Mouse (Mus musculus): ENCODE data around the gene Slc17a7. TPM values are rescaled to one million over a fixed set of nuclear protein-coding genes. Genes with fewer than 3 reads are reported as not detected.
A peak's percentile ranks its signal among the peaks of the same experiment; 100 is the strongest.

Slc17a7 gene
- polyA plus RNA-seq, 1 experiment: 6.7 TPM

- no peak for DNase-seq (ENCODE audit: low read depth)
Observed at GRCm38 (mm10) chr7:45213708-45214107, 50.0 kb downstream of the Slc17a7 start.

GRCm38 (mm10) chr7:45215673-45216441 lies 52.1 kb downstream of the Slc17a7 start, which contains the start of gene Tead2:
TSS of gene Tead2 (plus strand) at chr7:45215753.
- TF ChIP-seq POLR2A (IDR thresholded peaks at IDR 0.05; ENCODE audit: borderline replicate concordance, extremely low read depth, insufficient read depth, insufficient read length, poor library complexity, severe bottlenecking): peak; percentile 60; the same call in 1 of the 2 replicates
- TF ChIP-seq CTCF (IDR thresholded peaks at IDR 0.05; ENCODE audit: borderline replicate concordance, extremely low read depth, insufficient read depth, insufficient read length): no peak
- peak; percentile 71 for DNase-seq (ENCODE audit: low read depth)

More at GRCm38 (mm10) chr7:45213708-45214107, 50.0 kb downstream of the Slc17a7 start:
- no peak for TF ChIP-seq POLR2A (IDR thresholded peaks at IDR 0.05; ENCODE audit: borderline replicate concordance, extremely low read depth, insufficient read depth, insufficient read length, poor library complexity, severe bottlenecking)
- TF ChIP-seq CTCF (IDR thresholded peaks at IDR 0.05; ENCODE audit: borderline replicate concordance, extremely low read depth, insufficient read depth, insufficient read length): no peak

GRCm38 (mm10) chr7:45216442-45217183 lies 52.9 kb downstream of the Slc17a7 start:
- DNase-seq (ENCODE audit: low read depth): peak; percentile 97
- TF ChIP-seq CTCF (IDR thresholded peaks at IDR 0.05; ENCODE audit: borderline replicate concordance, extremely low read depth, insufficient read depth, insufficient read length): no peak
- 0 out of 2 replicates have a peak, but pooled peaks have one; percentile 21 for TF ChIP-seq POLR2A (IDR thresholded peaks at IDR 0.05; ENCODE audit: borderline replicate concordance, extremely low read depth, insufficient read depth, insufficient read length, poor library complexity, severe bottlenecking)

DNA sequence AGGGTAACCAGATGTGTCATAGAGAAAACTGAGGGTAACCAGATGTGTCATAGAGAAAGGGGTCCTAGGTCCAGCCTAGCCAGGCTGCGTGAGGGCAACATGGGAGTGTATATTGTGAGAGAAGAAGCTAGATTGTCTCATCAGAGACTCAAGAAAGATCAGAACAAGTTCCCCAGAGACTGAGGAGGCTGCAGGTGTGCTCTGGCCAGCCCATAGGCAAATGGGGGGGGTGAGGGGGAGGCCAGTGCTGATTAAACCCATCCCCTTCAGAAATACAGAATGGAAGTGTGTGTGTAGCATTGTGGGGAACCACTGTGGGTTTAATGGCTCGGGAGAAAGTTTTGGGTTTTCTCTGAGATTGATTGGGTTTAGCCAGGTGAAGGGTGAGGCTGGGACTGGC lies 57.9 kb downstream of the Slc17a7 start:
- TF ChIP-seq CTCF (IDR thresholded peaks at IDR 0.05; ENCODE audit: borderline replicate concordance, extremely low read depth, insufficient read depth, insufficient read length) (no peak), POLR2A (IDR thresholded peaks at IDR 0.05; ENCODE audit: borderline replicate concordance, extremely low read depth, insufficient read depth, insufficient read length, poor library complexity, severe bottlenecking) (no peak)

DNA sequence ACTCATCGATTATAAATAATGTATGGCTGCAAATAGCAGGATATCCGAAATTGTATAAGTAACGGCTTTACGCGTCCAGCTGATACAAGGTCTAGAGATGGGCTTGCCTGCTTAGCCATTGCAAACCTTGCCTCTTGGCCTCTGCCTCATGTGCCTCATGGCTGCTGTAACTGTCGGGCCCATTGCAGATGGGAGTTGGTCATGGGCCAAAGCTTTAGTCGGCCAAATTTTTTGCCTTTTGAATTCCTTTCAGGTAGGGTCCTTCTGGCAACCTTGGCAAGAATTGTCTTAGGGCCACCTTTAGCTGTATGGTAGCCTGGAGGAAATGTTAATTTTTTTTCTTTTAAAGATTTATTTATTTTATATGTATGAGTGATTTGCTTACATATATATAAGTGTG lies 61.1 kb downstream of the Slc17a7 start:
- TF ChIP-seq CTCF (IDR thresholded peaks at IDR 0.05; ENCODE audit: borderline replicate concordance, extremely low read depth, insufficient read depth, insufficient read length) (no peak), POLR2A (IDR thresholded peaks at IDR 0.05; ENCODE audit: borderline replicate concordance, extremely low read depth, insufficient read depth, insufficient read length, poor library complexity, severe bottlenecking) (no peak)

More for the DNA sequence above, 57.9 kb downstream of the Slc17a7 start:
- no peak for DNase-seq (ENCODE audit: low read depth)

More for the DNA sequence above, 61.1 kb downstream of the Slc17a7 start:
- no peak for DNase-seq (ENCODE audit: low read depth)

Other genes starting within 250 kb of the Slc17a7 start
- 165 and 185 TPM in 2 replicates for gene Ap2a1, start 234.5 kb upstream of the Slc17a7 start, polyA plus RNA-seq (2012; rRNA removed)
- gene Tsks, start 220.7 kb upstream of the Slc17a7 start, polyA plus RNA-seq (2012; rRNA removed): 0.04 and 0.05 TPM in 2 replicates
- gene Cpt1c, start 189.1 kb upstream of the Slc17a7 start, polyA plus RNA-seq (2012; rRNA removed): 102 and 135 TPM in 2 replicates
- gene Prmt1, start 177.4 kb upstream of the Slc17a7 start, polyA plus RNA-seq (2012; rRNA removed): 824 and 992 TPM in 2 replicates
- 84.4 and 130 TPM in 2 replicates for gene Irf3, start 166.3 kb upstream of the Slc17a7 start, polyA plus RNA-seq (2012; rRNA removed)
- 20.5 and 33.9 TPM in 2 replicates for gene Bcl2l12, start 165.2 kb upstream of the Slc17a7 start, polyA plus RNA-seq (2012; rRNA removed)
- gene Scaf1, start 147.6 kb upstream of the Slc17a7 start, polyA plus RNA-seq (2012; rRNA removed): 125 and 147 TPM in 2 replicates
- gene Rras, start 146.0 kb upstream of the Slc17a7 start, polyA plus RNA-seq (2012; rRNA removed): 18.2 and 20.7 TPM in 2 replicates
- 10.5 and 39.1 TPM in 2 replicates for gene Prr12, start 111.1 kb upstream of the Slc17a7 start, polyA plus RNA-seq (2012; rRNA removed)
- gene Nosip, start 101.5 kb upstream of the Slc17a7 start, polyA plus RNA-seq (2012; rRNA removed): 81.9 and 84.1 TPM in 2 replicates
- gene Prrg2, start 101.3 kb upstream of the Slc17a7 start, polyA plus RNA-seq (2012; rRNA removed): 25.0 and 30.6 TPM in 2 replicates
- 68.2 and 101 TPM in 2 replicates for gene Rcn3, start 71.7 kb upstream of the Slc17a7 start, polyA plus RNA-seq (2012; rRNA removed)
- 11.7 and 17.3 TPM in 2 replicates for gene Fcgrt, start 60.1 kb upstream of the Slc17a7 start, polyA plus RNA-seq (2012; rRNA removed)
- 421 and 634 TPM in 2 replicates for gene Rps11, start 39.5 kb upstream of the Slc17a7 start, polyA plus RNA-seq (2012; rRNA removed)
- 2,550 and 2,843 TPM in 2 replicates for gene Rpl13a, start 35.2 kb upstream of the Slc17a7 start, polyA plus RNA-seq (2012; rRNA removed)
- gene Gm45713, start 27.7 kb upstream of the Slc17a7 start, polyA plus RNA-seq (2012; rRNA removed): 0.30 and 0.31 TPM in 2 replicates
- gene Flt3l, start 27.5 kb upstream of the Slc17a7 start, polyA plus RNA-seq (2012; rRNA removed): 6.2 and 9.0 TPM in 2 replicates
- gene Pih1d1, start 9.6 kb upstream of the Slc17a7 start, polyA plus RNA-seq (2012; rRNA removed): 130 and 151 TPM in 2 replicates
- gene Aldh16a1, start 9.4 kb upstream of the Slc17a7 start, polyA plus RNA-seq (2012; rRNA removed): 26.4 and 34.2 TPM in 2 replicates
- 0.04 and 0.12 TPM in 2 replicates for gene Gfy, start 15.6 kb downstream of the Slc17a7 start, polyA plus RNA-seq (2012; rRNA removed)
- gene Pth2, start 17.0 kb downstream of the Slc17a7 start, polyA plus RNA-seq (2012; rRNA removed): 0.25 and 0.30 TPM in 2 replicates
- gene Ccdc155, start 40.9 kb downstream of the Slc17a7 start, polyA plus RNA-seq (2012; rRNA removed): 0.70 and 1.1 TPM in 2 replicates
- 1.4 and 2.1 TPM in 2 replicates for gene Dkkl1, start 48.2 kb downstream of the Slc17a7 start, polyA plus RNA-seq (2012; rRNA removed)
- 184 and 312 TPM in 2 replicates for gene Tead2, start 51.8 kb downstream of the Slc17a7 start, polyA plus RNA-seq (2012; rRNA removed)
- gene Cd37, start 75.2 kb downstream of the Slc17a7 start, polyA plus RNA-seq (2012; rRNA removed): 1.4 and 1.5 TPM in 2 replicates
- gene Slc6a16, start 77.1 kb downstream of the Slc17a7 start, polyA plus RNA-seq (2012; rRNA removed): 0.70 and 0.86 TPM in 2 replicates
- 0.11 TPM in 1 of 2 replicates, not detected in the other for gene Slc6a21, start 113.6 kb downstream of the Slc17a7 start, polyA plus RNA-seq (2012; rRNA removed)
- gene Trpm4, start 169.8 kb downstream of the Slc17a7 start, polyA plus RNA-seq (2012; rRNA removed): 19.0 and 20.3 TPM in 2 replicates
- gene Hrc, start 171.3 kb downstream of the Slc17a7 start, polyA plus RNA-seq (2012; rRNA removed): 0.48 and 1.3 TPM in 2 replicates
- gene Ppfia3, start 203.1 kb downstream of the Slc17a7 start, polyA plus RNA-seq (2012; rRNA removed): 56.7 and 60.0 TPM in 2 replicates
- gene Lin7b, start 206.6 kb downstream of the Slc17a7 start, polyA plus RNA-seq (2012; rRNA removed): 15.7 and 17.6 TPM in 2 replicates
- gene Snrnp70, start 231.8 kb downstream of the Slc17a7 start, polyA plus RNA-seq (2012; rRNA removed): 643 and 713 TPM in 2 replicates
- gene Kcna7, start 241.7 kb downstream of the Slc17a7 start, polyA plus RNA-seq (2012; rRNA removed): 0.03 TPM in 1 of 2 replicates, not detected in the other
- gene Ntf5, start 249.7 kb downstream of the Slc17a7 start, polyA plus RNA-seq (2012; rRNA removed): 0.23 and 0.27 TPM in 2 replicates